ENCODE assay signal across 9 mouse cellular contexts in the genomic region with DNA sequence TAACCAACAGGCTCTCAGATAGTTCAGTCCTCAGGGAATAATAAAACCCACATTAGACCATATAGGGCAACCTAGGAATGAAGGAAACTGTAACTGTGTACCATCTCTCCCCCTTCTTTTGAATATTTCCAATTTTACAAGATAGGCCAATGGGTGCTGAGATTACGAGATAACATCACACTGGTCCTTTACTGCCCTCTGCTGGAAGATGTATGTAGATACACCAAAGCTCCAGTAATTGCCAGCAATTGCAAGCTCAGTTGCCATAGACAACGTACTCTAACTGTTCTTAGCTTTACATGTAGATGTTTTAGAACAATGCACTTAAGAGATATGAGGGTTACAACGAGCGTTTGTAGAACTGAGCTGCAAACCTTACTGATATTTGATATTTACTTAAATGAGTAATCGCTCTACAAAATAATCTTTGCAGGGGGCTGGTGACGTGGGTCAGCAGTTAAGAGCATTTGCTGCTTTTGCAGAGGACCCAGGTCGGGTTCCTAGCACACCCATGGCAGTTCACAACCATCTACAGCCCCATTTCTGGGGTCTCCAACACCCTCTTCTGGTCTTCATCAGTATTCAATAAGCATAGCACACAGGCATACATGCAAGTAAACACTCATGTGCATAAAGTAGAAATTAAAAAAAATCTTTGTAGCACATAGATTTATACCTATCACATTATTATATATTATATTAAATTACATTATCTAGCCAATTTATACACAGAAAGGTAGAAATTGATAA. TPM values are rescaled to one million over a fixed set of nuclear protein-coding genes. Genes with fewer than 3 reads are reported as not detected.
DNase-seq lines count a peak whose midpoint lies in the region; ATAC-seq lines count a peak whose summit lies in the region.
"Had no signal": no experiment of that assay in that cellular context is flagged by ENCODE, and none has a peak within 500 bp of the region (broad histone marks: within the 10 kb centered on the region; RNA-seq: fewer than 3 reads in every experiment).

No protein-coding gene starts in this region.

- H3K4me1 ChIP-seq in forebrain, embryonic 11.5 days (replicated peaks; ENCODE audit: control insufficient read depth, insufficient read depth, low read length) = no peaks in the 10 kb centered on the region
- H3K4me1 ChIP-seq in limb, embryonic 13.5 days = no peaks in the 10 kb centered on the region

- H3K27me3 ChIP-seq in forebrain, embryonic 11.5 days (ENCODE audit: control insufficient read depth, insufficient read depth, low read length) = no peaks in the 10 kb centered on the region
- no peaks in the 10 kb centered on the region for H3K27me3 ChIP-seq in limb, embryonic 13.5 days

- 44% methylated on average over 7 of the region's 7 CpGs for WGBS in forebrain, embryonic 11.5 days
- WGBS in limb, embryonic 13.5 days = 42% methylated on average over 7 of the region's 7 CpGs

- no peaks in the 10 kb centered on the region for H3K9me3 ChIP-seq in forebrain, embryonic 11.5 days (ENCODE audit: control insufficient read depth, low read length)
- no peaks in the 10 kb centered on the region for H3K9me3 ChIP-seq in limb, embryonic 13.5 days

- ATAC-seq in forebrain, embryonic 11.5 days (replicated peaks; ENCODE audit: low FRiP score) = peak; percentile 49; the same call in 1 of the 2 replicates
- peak; percentile 86 for ATAC-seq in inflammation-experienced regulatory T-cells, adult 6 months
- peak; percentile 51; the same call in 1 of the 2 replicates for ATAC-seq in limb, embryonic 13.5 days (ENCODE audit: low FRiP score, low read depth)

- H3K27ac ChIP-seq in forebrain, embryonic 11.5 days (ENCODE audit: low read depth, low read length) = no peak overlapping the region
- no peak overlapping the region for H3K27ac ChIP-seq in limb, embryonic 13.5 days

- no peak overlapping the region for H3K4me2 ChIP-seq in forebrain, embryonic 11.5 days (ENCODE audit: low read depth, low read length, severe bottlenecking)
- no peak overlapping the region for H3K4me2 ChIP-seq in limb, embryonic 13.5 days (replicated peaks)

- peak; percentile 14 for DNase-seq in 3134 (ENCODE audit: extremely low read depth, insufficient read length, low spot score)
- peak; percentile 74 for DNase-seq in A20 (ENCODE audit: low read depth, low spot score)
- DNase-seq in c-Kit-negative CD71-positive TER-119-positive erythroid progenitor cells, embryonic 14.5 days (ENCODE audit: low read depth, low spot score) = peak; percentile 49
- DNase-seq in forebrain, embryonic 11.5 days (ENCODE audit: low spot score) = no peak
- DNase-seq in neural tube, embryonic 10.5 days (ENCODE audit: extremely low spot score, low spot score) = peak; percentile 17
- DNase-seq in testis, postnatal 14 days (ENCODE audit: low spot score) = no peak

- H3K9ac ChIP-seq in forebrain, embryonic 11.5 days (ENCODE audit: low read length) = no peak overlapping the region
- H3K9ac ChIP-seq in limb, embryonic 13.5 days = no peak overlapping the region

- no peak overlapping the region for H3K4me3 ChIP-seq in forebrain, embryonic 11.5 days (ENCODE audit: low read depth, low read length)
- no peak overlapping the region for H3K4me3 ChIP-seq in limb, embryonic 13.5 days

- no peaks in the 10 kb centered on the region for H3K36me3 ChIP-seq in forebrain, embryonic 11.5 days (ENCODE audit: control insufficient read depth, insufficient read depth, low read length)
- no peaks in the 10 kb centered on the region for H3K36me3 ChIP-seq in limb, embryonic 13.5 days

RNA-seq across cellular contexts. Expression of gene Prpf4b, which starts 10.5 kb away (rescaled TPM):
- 98.7 and 107 TPM in 2 replicates for polyA plus RNA-seq in forebrain, embryonic 11.5 days (2014; fragmentation: Nextera tagmentation; extraction: Ambion mirVana)
- 100 to 1,000 TPM in 1 of 3 experiments, 10 to 100 TPM in 2; 70.1 to 114 (median 85.7) TPM for polyA plus RNA-seq in inflammation-experienced regulatory T-cells, adult 6 months (2017; shearing (Covaris generic))
- polyA plus RNA-seq in limb, embryonic 13.5 days (2015; fragmentation: Nextera tagmentation; extraction: Ambion mirVana) = 86.0 and 88.7 TPM in 2 replicates

RNA-seq across cellular contexts. Expression of gene Fam217a, which starts 59.5 kb away (rescaled TPM):
- 0.60 and 0.69 TPM in 2 replicates for polyA plus RNA-seq in forebrain, embryonic 11.5 days (2014; fragmentation: Nextera tagmentation; extraction: Ambion mirVana)
- polyA plus RNA-seq in inflammation-experienced regulatory T-cells, adult 6 months (2017; shearing (Covaris generic)) = not detected
- polyA plus RNA-seq in limb, embryonic 13.5 days (2015; fragmentation: Nextera tagmentation; extraction: Ambion mirVana) = 0.70 and 1.2 TPM in 2 replicates

RNA-seq across cellular contexts. Expression of gene 4933417A18Rik, which starts 59.6 kb away (rescaled TPM):
- not detected in 2 replicates for polyA plus RNA-seq in forebrain, embryonic 11.5 days (2014; fragmentation: Nextera tagmentation; extraction: Ambion mirVana)
- not detected for polyA plus RNA-seq in inflammation-experienced regulatory T-cells, adult 6 months (2017; shearing (Covaris generic))
- polyA plus RNA-seq in limb, embryonic 13.5 days (2015; fragmentation: Nextera tagmentation; extraction: Ambion mirVana) = not detected in 2 replicates
- polyA plus RNA-seq: gonadal fat pad, adult 2 months had no signal

Comparison
In these comparisons a context has a peak if more than half of its experiments do, and no peak if none do; other contexts are left out.
1. DNase-seq: peak in 3134 (single experiment), A20 (single experiment), c-Kit-negative CD71-positive TER-119-positive erythroid progenitor cells, embryonic 14.5 days (single experiment) and neural tube, embryonic 10.5 days (single experiment); none in forebrain, embryonic 11.5 days (single experiment) and testis, postnatal 14 days (single experiment).
2. Peak in every context shown above with its lines, with median percentiles within 50 percentile points of each other: ATAC-seq.